ENCODE assay signal across 8 mouse cellular contexts in genomic region chr9:108263690-108264190, GRCm38 (mm10). TPM values are rescaled to one million over a fixed set of nuclear protein-coding genes. Genes with fewer than 3 reads are reported as not detected.
DNase-seq lines count a peak whose midpoint lies in the region; ATAC-seq lines count a peak whose summit lies in the region.

Gene Dag1 (minus strand): TSS chr9:108263958.

- H3K36me3 ChIP-seq in forebrain, embryonic 11.5 days (ENCODE audit: control insufficient read depth, insufficient read depth, low read length) = no peaks in the 10 kb centered on the region
- H3K36me3 ChIP-seq in heart, embryonic 16.5 days (ENCODE audit: control insufficient read depth, insufficient read depth) = no peaks in the 10 kb centered on the region
- no peaks in the 10 kb centered on the region for H3K36me3 ChIP-seq in liver, embryonic 15.5 days (replicated peaks)
- H3K36me3 ChIP-seq in neural tube, embryonic 12.5 days = no peaks in the 10 kb centered on the region

- WGBS in forebrain, embryonic 11.5 days = under 1% methylated on average over 70 of the region's 71 CpGs
- under 1% methylated on average over 52 of the region's 71 CpGs for WGBS in heart, embryonic 16.5 days
- WGBS in liver, embryonic 15.5 days (ENCODE audit: insufficient replicate concordance) = under 1% methylated on average over 70 of the region's 71 CpGs
- whole genome bisulfite sequencing in neural tube, embryonic 12.5 days = under 1% methylated on average over 71 of the region's 71 CpGs

- DNase-seq in CD8-positive naive resting alpha-beta T cell, adult 2 months (ENCODE audit: low read depth in 2 of 2, low spot score in 2 of 2) = peak; percentile 96 to 99
- DNase-seq in c-Kit-positive CD71-negative TER-119-negative erythroid progenitor cells, embryonic 14.5 days (ENCODE audit: low read depth) = peak; percentile 87
- DNase-seq in forebrain, embryonic 11.5 days (ENCODE audit: low spot score) = peak; percentile 100
- DNase-seq in kidney, postnatal 36 days = peak; percentile 100
- DNase-seq in telencephalon, adult 2 months (ENCODE audit: low read depth, low spot score) = peak; percentile 92

- H3K27me3 ChIP-seq in forebrain, embryonic 11.5 days (ENCODE audit: control insufficient read depth, insufficient read depth, low read length) = no peaks in the 10 kb centered on the region
- no peaks in the 10 kb centered on the region for H3K27me3 ChIP-seq in heart, embryonic 16.5 days (ENCODE audit: control insufficient read depth, insufficient read depth, low read length)
- H3K27me3 ChIP-seq in liver, embryonic 15.5 days = peaks cover 6% of the 10 kb centered on the region; the same call in 1 of the 2 replicates
- no peaks in the 10 kb centered on the region for H3K27me3 ChIP-seq in neural tube, embryonic 12.5 days (replicated peaks)

- no peaks in the 10 kb centered on the region for H3K9me3 ChIP-seq in forebrain, embryonic 11.5 days (ENCODE audit: control insufficient read depth, low read length)
- no peaks in the 10 kb centered on the region for H3K9me3 ChIP-seq in heart, embryonic 16.5 days (replicated peaks; ENCODE audit: control insufficient read depth, low read length)
- H3K9me3 ChIP-seq in liver, embryonic 15.5 days (replicated peaks) = no peaks in the 10 kb centered on the region
- no peaks in the 10 kb centered on the region for H3K9me3 ChIP-seq in neural tube, embryonic 12.5 days

- peak within 1 kb of the TSS; percentile 92 for H3K9ac ChIP-seq in forebrain, embryonic 11.5 days (ENCODE audit: low read length)
- peak within 1 kb of the TSS; percentile 96 for H3K9ac ChIP-seq in heart, embryonic 16.5 days (ENCODE audit: low read length)
- peak within 1 kb of the TSS; percentile 87 for H3K9ac ChIP-seq in liver, embryonic 15.5 days
- H3K9ac ChIP-seq in neural tube, embryonic 12.5 days = peak within 1 kb of the TSS; percentile 94

- peaks cover 13% of the 10 kb centered on the region; the same call in 1 of the 2 replicates for H3K4me1 ChIP-seq in forebrain, embryonic 11.5 days (replicated peaks; ENCODE audit: control insufficient read depth, insufficient read depth, low read length)
- peaks cover 54% of the 10 kb centered on the region for H3K4me1 ChIP-seq in heart, embryonic 16.5 days (ENCODE audit: control insufficient read depth, insufficient read depth, low read length)
- peaks cover 40% of the 10 kb centered on the region for H3K4me1 ChIP-seq in liver, embryonic 15.5 days (replicated peaks)
- H3K4me1 ChIP-seq in neural tube, embryonic 12.5 days = peaks cover 19% of the 10 kb centered on the region

- H3K4me3 ChIP-seq in forebrain, embryonic 11.5 days (ENCODE audit: low read depth, low read length) = peak within 1 kb of the TSS; percentile 96
- peak within 1 kb of the TSS; percentile 93 for H3K4me3 ChIP-seq in heart, embryonic 16.5 days (ENCODE audit: low read length)
- peak within 1 kb of the TSS; percentile 78 for H3K4me3 ChIP-seq in liver, embryonic 15.5 days (replicated peaks)
- H3K4me3 ChIP-seq in neural tube, embryonic 12.5 days = peak within 1 kb of the TSS; percentile 94

- peak within 1 kb of the TSS; percentile 62 for H3K4me2 ChIP-seq in forebrain, embryonic 11.5 days (ENCODE audit: low read depth, low read length, severe bottlenecking)
- H3K4me2 ChIP-seq in heart, embryonic 16.5 days (ENCODE audit: low read depth, low read length) = peak within 1 kb of the TSS; percentile 92
- peak within 1 kb of the TSS; percentile 98 for H3K4me2 ChIP-seq in liver, embryonic 15.5 days
- H3K4me2 ChIP-seq in neural tube, embryonic 12.5 days (replicated peaks) = peak within 1 kb of the TSS; percentile 85

- peak within 1 kb of the TSS; percentile 86 for H3K27ac ChIP-seq in forebrain, embryonic 11.5 days (ENCODE audit: low read depth, low read length)
- peak within 1 kb of the TSS; percentile 100 for H3K27ac ChIP-seq in heart, embryonic 16.5 days (ENCODE audit: low read length)
- H3K27ac ChIP-seq in liver, embryonic 15.5 days (replicated peaks) = peak within 1 kb of the TSS; percentile 88
- H3K27ac ChIP-seq in neural tube, embryonic 12.5 days = peak within 1 kb of the TSS; percentile 81

- ATAC-seq in forebrain, embryonic 11.5 days (replicated peaks; ENCODE audit: low FRiP score) = peak; percentile 99
- ATAC-seq in heart, embryonic 16.5 days (replicated peaks; ENCODE audit: extremely low read depth, insufficient read depth, low FRiP score) = peak; percentile 94
- ATAC-seq in liver, embryonic 15.5 days (ENCODE audit: insufficient read depth) = peak; percentile 94
- peak; percentile 98 for ATAC-seq in neural tube, embryonic 12.5 days (ENCODE audit: low FRiP score, low read depth)

RNA-seq across cellular contexts. Expression of gene Dag1, which starts in this region (rescaled TPM):
- 77.1 and 82.0 TPM in 2 replicates for polyA plus RNA-seq in forebrain, embryonic 11.5 days (2014; fragmentation: Nextera tagmentation; extraction: Ambion mirVana)
- polyA plus RNA-seq in heart, embryonic 16.5 days (2015; fragmentation: Nextera tagmentation; extraction: Ambion mirVana) = 136 and 145 TPM in 2 replicates
- 16.0 and 18.2 TPM in 2 replicates for polyA plus RNA-seq in liver, embryonic 15.5 days (2015; fragmentation: Nextera tagmentation; extraction: Ambion mirVana)
- polyA plus RNA-seq in neural tube, embryonic 12.5 days (2016; fragmentation: Nextera tagmentation; extraction: Ambion mirVana) = 55.6 and 63.4 TPM in 2 replicates

Comparison
In these comparisons a context has a peak if more than half of its experiments do, and no peak if none do; other contexts are left out.
1. Peak in every context shown above with its lines: DNase-seq, ATAC-seq, H3K4me3 ChIP-seq and H3K27ac ChIP-seq.